Mouse (Mus musculus): Measurements from ENCODE around the gene Ndfip2. TPM values are rescaled to one million over a fixed set of nuclear protein-coding genes. Genes with fewer than 3 reads are reported as not detected.

Ndfip2 gene
- total and polyA plus RNA-seq, 2 experiments from 2014 or later = 113 to 158 TPM

GRCm38 (mm10) chr14:105288529-105288928 lies 30.2 kb downstream of the Ndfip2 start:
- Histone ChIP-seq H3K9ac (replicated peaks; ENCODE audit: low read length, poor library complexity, severe bottlenecking) (no peak overlapping the region), H3K9me3 (ENCODE audit: low read length) (no peaks in the 10 kb centered on the region), H3K4me3 (ENCODE audit: low read depth, low read length) (no peak overlapping the region), H3K36me3 (ENCODE audit: insufficient read depth, low read length) (peaks cover 10% of the 10 kb centered on the region; the same call in 1 of the 2 replicates), H3K27me3 (ENCODE audit: insufficient read depth, low read length) (no peaks in the 10 kb centered on the region), H3K4me2 (ENCODE audit: low read depth, low read length, poor library complexity, severe bottlenecking) (no peak overlapping the region), H3K4me1 (ENCODE audit: insufficient read depth, low read length) (no peaks in the 10 kb centered on the region), H3K27ac (ENCODE audit: low read depth, low read length) (no peak overlapping the region)
- WGBS = 95% methylated on average over 4 of the region's 4 CpGs
- ATAC-seq (ENCODE audit: low FRiP score) = no peak
- no peak for DNase-seq (ENCODE audit: low spot score)
- TF ChIP-seq CTCF (IDR thresholded peaks at IDR 0.05) = no peak

GRCm38 (mm10) chr14:105292139-105292538 lies 33.8 kb downstream of the Ndfip2 start:
- WGBS = 94% methylated on average over 9 of the region's 9 CpGs
- Histone ChIP-seq H3K9ac (replicated peaks; ENCODE audit: low read length, poor library complexity, severe bottlenecking) (no peak overlapping the region), H3K36me3 (ENCODE audit: insufficient read depth, low read length) (peaks cover 16% of the 10 kb centered on the region; the same call in 1 of the 2 replicates), H3K27ac (ENCODE audit: low read depth, low read length) (no peak overlapping the region), H3K9me3 (ENCODE audit: low read length) (no peaks in the 10 kb centered on the region), H3K4me2 (ENCODE audit: low read depth, low read length, poor library complexity, severe bottlenecking) (no peak overlapping the region), H3K27me3 (ENCODE audit: insufficient read depth, low read length) (no peaks in the 10 kb centered on the region), H3K4me3 (ENCODE audit: low read depth, low read length) (no peak overlapping the region), H3K4me1 (ENCODE audit: insufficient read depth, low read length) (no peaks in the 10 kb centered on the region)
- no peak for TF ChIP-seq CTCF (IDR thresholded peaks at IDR 0.05)
- DNase-seq (ENCODE audit: low spot score) = no peak
- ATAC-seq (ENCODE audit: low FRiP score) = no peak

- DNase-seq (ENCODE audit: low spot score) = no peak
- no peak for TF ChIP-seq CTCF (IDR thresholded peaks at IDR 0.05)
- peaks cover 15% of the 10 kb centered on the region; the same call in 1 of the 2 replicates for H3K36me3 ChIP-seq (ENCODE audit: insufficient read depth, low read length)
- no peak overlapping the region for H3K4me3 ChIP-seq (ENCODE audit: low read depth, low read length)
- H3K27me3 ChIP-seq (ENCODE audit: insufficient read depth, low read length) = no peaks in the 10 kb centered on the region
- H3K27ac ChIP-seq (ENCODE audit: low read depth, low read length) = no peak overlapping the region
- no peak overlapping the region for H3K4me2 ChIP-seq (ENCODE audit: low read depth, low read length, poor library complexity, severe bottlenecking)
- no peak overlapping the region for H3K9ac ChIP-seq (replicated peaks; ENCODE audit: low read length, poor library complexity, severe bottlenecking)
- no peak for ATAC-seq (ENCODE audit: low FRiP score)
- no peaks in the 10 kb centered on the region for H3K9me3 ChIP-seq (ENCODE audit: low read length)
- H3K4me1 ChIP-seq (ENCODE audit: insufficient read depth, low read length) = no peaks in the 10 kb centered on the region
- WGBS = 86% methylated on average over 3 of the region's 3 CpGs
These were observed 35.4 kb downstream of the Ndfip2 start for GRCm38 (mm10) chr14:105293777-105294176.

GRCm38 (mm10) chr14:105295820-105296582 lies 37.6 kb downstream of the Ndfip2 start:
- Histone ChIP-seq H3K4me2 (ENCODE audit: low read depth, low read length, poor library complexity, severe bottlenecking) (no peak overlapping the region), H3K9ac (replicated peaks; ENCODE audit: low read length, poor library complexity, severe bottlenecking) (no peak overlapping the region), H3K36me3 (ENCODE audit: insufficient read depth, low read length) (peaks cover 15% of the 10 kb centered on the region; the same call in 1 of the 2 replicates), H3K4me1 (ENCODE audit: insufficient read depth, low read length) (no peaks in the 10 kb centered on the region), H3K27me3 (ENCODE audit: insufficient read depth, low read length) (no peaks in the 10 kb centered on the region), H3K9me3 (ENCODE audit: low read length) (no peaks in the 10 kb centered on the region), H3K27ac (ENCODE audit: low read depth, low read length) (no peak overlapping the region), H3K4me3 (ENCODE audit: low read depth, low read length) (no peak overlapping the region)
- TF ChIP-seq CTCF (IDR thresholded peaks at IDR 0.05) = peak; percentile 79
- 0 out of 2 replicates have a peak, but pooled peaks have one; percentile 56 for ATAC-seq (ENCODE audit: low FRiP score)
- DNase-seq (ENCODE audit: low spot score) = peak; percentile 84
- 63% methylated on average over 6 of the region's 6 CpGs for WGBS

- ATAC-seq (ENCODE audit: low FRiP score) = no peak
- peaks cover 9% of the 10 kb centered on the region; the same call in 1 of the 2 replicates for H3K36me3 ChIP-seq (ENCODE audit: insufficient read depth, low read length)
- no peaks in the 10 kb centered on the region for H3K4me1 ChIP-seq (ENCODE audit: insufficient read depth, low read length)
- H3K4me3 ChIP-seq (ENCODE audit: low read depth, low read length) = no peak overlapping the region
- H3K9me3 ChIP-seq (ENCODE audit: low read length) = no peaks in the 10 kb centered on the region
- no peak for TF ChIP-seq CTCF (IDR thresholded peaks at IDR 0.05)
- H3K4me2 ChIP-seq (ENCODE audit: low read depth, low read length, poor library complexity, severe bottlenecking) = no peak overlapping the region
- 82% methylated on average over 5 of the region's 5 CpGs for WGBS
- no peak overlapping the region for H3K9ac ChIP-seq (replicated peaks; ENCODE audit: low read length, poor library complexity, severe bottlenecking)
- DNase-seq (ENCODE audit: low spot score) = no peak
- H3K27me3 ChIP-seq (ENCODE audit: insufficient read depth, low read length) = no peaks in the 10 kb centered on the region
- H3K27ac ChIP-seq (ENCODE audit: low read depth, low read length) = no peak overlapping the region
These were observed 41.4 kb downstream of the Ndfip2 start for GRCm38 (mm10) chr14:105299744-105300255.

- H3K36me3 ChIP-seq (ENCODE audit: insufficient read depth, low read length) = peaks cover 6% of the 10 kb centered on the region; the same call in 1 of the 2 replicates
- TF ChIP-seq CTCF (IDR thresholded peaks at IDR 0.05) = no peak
These were observed 42.2 kb downstream of the Ndfip2 start for GRCm38 (mm10) chr14:105300551-105300950.

More at GRCm38 (mm10) chr14:105300551-105300950, 42.2 kb downstream of the Ndfip2 start:
- no peak overlapping the region for H3K9ac ChIP-seq (replicated peaks; ENCODE audit: low read length, poor library complexity, severe bottlenecking)
- H3K9me3 ChIP-seq (ENCODE audit: low read length) = no peaks in the 10 kb centered on the region
- no peaks in the 10 kb centered on the region for H3K4me1 ChIP-seq (ENCODE audit: insufficient read depth, low read length)
- no peak for ATAC-seq (ENCODE audit: low FRiP score)
- no peaks in the 10 kb centered on the region for H3K27me3 ChIP-seq (ENCODE audit: insufficient read depth, low read length)
- no peak for DNase-seq (ENCODE audit: low spot score)
- no peak overlapping the region for H3K27ac ChIP-seq (ENCODE audit: low read depth, low read length)
- H3K4me2 ChIP-seq (ENCODE audit: low read depth, low read length, poor library complexity, severe bottlenecking) = no peak overlapping the region
- WGBS = 59% methylated on average over 10 of the region's 10 CpGs
- H3K4me3 ChIP-seq (ENCODE audit: low read depth, low read length) = no peak overlapping the region

Measured in midbrain, postnatal 0 days (tissue).